Comparison of ENCODE assay signal across 21 mouse cellular contexts in genomic region chr3:57327941-57328340, GRCm38 (mm10). TPM values are rescaled to one million over a fixed set of nuclear protein-coding genes. Genes with fewer than 3 reads are reported as not detected.
DNase-seq lines count a peak whose midpoint lies in the region; ATAC-seq and TF ChIP-seq lines count a peak whose summit lies in the region.
"Had no signal": no experiment of that assay in that cellular context is flagged by ENCODE, and none has a peak within 500 bp of the region (broad histone marks: within the 10 kb centered on the region; RNA-seq: fewer than 3 reads in every experiment).

No protein-coding gene starts in this region.

- ATAC-seq in heart, embryonic 11.5 days (replicated peaks; ENCODE audit: insufficient number of reproducible peaks, low FRiP score, low TSS enrichment) = no peak
- ATAC-seq in liver, embryonic 12.5 days = no peak
- ATAC-seq in megakaryocyte, adult 5-6 weeks (ENCODE audit: poor library complexity, severe bottlenecking) = no peak
- ATAC-seq: forebrain, postnatal 0 days; intestine, embryonic 16.5 days had no signal

- H3K9ac ChIP-seq in heart, adult 2 months (ENCODE audit: low read depth, low read length) = no peak overlapping the region
- H3K9ac ChIP-seq in heart, embryonic 11.5 days (ENCODE audit: low read depth, low read length) = no peak overlapping the region
- H3K9ac ChIP-seq in liver, adult 2 months (ENCODE audit: low read depth, low read length) = no peak overlapping the region
- no peak overlapping the region for H3K9ac ChIP-seq in liver, embryonic 12.5 days
- H3K9ac ChIP-seq: forebrain, postnatal 0 days; hindbrain, embryonic 15.5 days had no signal

- H3K4me1 ChIP-seq in heart, adult 2 months (ENCODE audit: control insufficient read depth, insufficient read depth, low read length) = no peaks in the 10 kb centered on the region
- no peaks in the 10 kb centered on the region for H3K4me1 ChIP-seq in heart, embryonic 11.5 days (ENCODE audit: control insufficient read depth, insufficient read depth, low read length)
- no peaks in the 10 kb centered on the region for H3K4me1 ChIP-seq in liver, adult 2 months (ENCODE audit: control insufficient read depth, insufficient read depth, low read length)
- no peaks in the 10 kb centered on the region for H3K4me1 ChIP-seq in liver, embryonic 12.5 days
- H3K4me1 ChIP-seq: forebrain, embryonic 10.5 days; hindbrain, embryonic 15.5 days had no signal

- TF ChIP-seq POLR2A in heart, adult 2 months (IDR thresholded peaks at IDR 0.05; ENCODE audit: insufficient read depth, low read depth, low read length) = no peak
- no peak for TF ChIP-seq POLR2A in liver, adult 2 months (IDR thresholded peaks at IDR 0.05; ENCODE audit: extremely low read depth, insufficient read depth, low read length)

- no peaks in the 10 kb centered on the region for H3K27me3 ChIP-seq in heart, adult 2 months (ENCODE audit: control insufficient read depth, insufficient read depth, low read length)
- no peaks in the 10 kb centered on the region for H3K27me3 ChIP-seq in heart, embryonic 11.5 days (ENCODE audit: control insufficient read depth, insufficient read depth, low read length)
- no peaks in the 10 kb centered on the region for H3K27me3 ChIP-seq in liver, adult 2 months (ENCODE audit: control insufficient read depth, insufficient read depth, low read length)
- no peaks in the 10 kb centered on the region for H3K27me3 ChIP-seq in liver, embryonic 12.5 days (replicated peaks)
- H3K27me3 ChIP-seq: CH12.LX; hindbrain, embryonic 15.5 days had no signal

- intact Hi-C loops in heart, adult 2 months (cut with DNase I) = no loop called here

- no peaks in the 10 kb centered on the region for H3K36me3 ChIP-seq in heart, adult 2 months (ENCODE audit: control insufficient read depth, insufficient read depth, low read length)
- H3K36me3 ChIP-seq in heart, embryonic 11.5 days (ENCODE audit: control insufficient read depth, insufficient read depth, low read length) = no peaks in the 10 kb centered on the region
- no peaks in the 10 kb centered on the region for H3K36me3 ChIP-seq in liver, adult 2 months (ENCODE audit: control insufficient read depth, insufficient read depth, low read length)
- no peaks in the 10 kb centered on the region for H3K36me3 ChIP-seq in liver, embryonic 12.5 days
- H3K36me3 ChIP-seq: forebrain, embryonic 10.5 days; hindbrain, embryonic 15.5 days had no signal

- no peak for DNase-seq in heart, adult 2 months
- no peak for DNase-seq in liver, adult 2 months (ENCODE audit: extremely low read depth, low read depth, low spot score)
- DNase-seq in lung, postnatal 14 days = peak; percentile 22
- DNase-seq in Muller cell, postnatal 12 days (ENCODE audit: inconsistent ontology term) = no peak
- DNase-seq: adrenal gland, adult 8-10 months; cerebellum, adult 11-12 months; cerebellum, postnatal 36 days; forebrain, postnatal 0 days; heart, postnatal 4 days; kidney, postnatal 14 days; layer of hippocampus, adult 9-11 months; midbrain, embryonic 14.5 days; thymus, postnatal 25 days had no signal

- TF ChIP-seq EP300 in heart, adult 2 months (IDR thresholded peaks at IDR 0.05; ENCODE audit: insufficient read depth, low read depth, low read length) = no peak

- H3K79me2 ChIP-seq in heart, adult 2 months (replicated peaks; ENCODE audit: control insufficient read depth, insufficient read depth, low read length) = no peaks in the 10 kb centered on the region
- no peaks in the 10 kb centered on the region for H3K79me2 ChIP-seq in liver, adult 2 months (ENCODE audit: control insufficient read depth, insufficient read depth, low read length)

- H3K4me2 ChIP-seq in heart, embryonic 11.5 days = no peak overlapping the region
- no peak overlapping the region for H3K4me2 ChIP-seq in liver, embryonic 12.5 days
- H3K4me2 ChIP-seq: hindbrain, embryonic 15.5 days had no signal

- 87% methylated on average over 6 of the region's 6 CpGs for WGBS in heart, adult 2 months
- WGBS in heart, embryonic 11.5 days (ENCODE audit: insufficient replicate concordance) = 79% methylated on average over 3 of the region's 6 CpGs
- WGBS in liver, adult 2 months = 93% methylated on average over 5 of the region's 6 CpGs
- 73% methylated on average over 6 of the region's 6 CpGs for WGBS in liver, embryonic 12.5 days (ENCODE audit: insufficient replicate concordance)

- TF ChIP-seq CTCF in heart, adult 2 months (IDR thresholded peaks at IDR 0.05) = peak; percentile 42
- peak; percentile 8; the same call in 1 of the 2 replicates for TF ChIP-seq CTCF in liver, adult 2 months (IDR thresholded peaks at IDR 0.05; ENCODE audit: low read depth, low read length)

- no peak overlapping the region for H3K27ac ChIP-seq in heart, adult 2 months
- H3K27ac ChIP-seq in heart, embryonic 11.5 days (ENCODE audit: low read depth, low read length) = no peak overlapping the region
- no peak overlapping the region for H3K27ac ChIP-seq in liver, adult 2 months (replicated peaks; ENCODE audit: insufficient read depth, low read depth, low read length)
- no peak overlapping the region for H3K27ac ChIP-seq in liver, embryonic 12.5 days
- H3K27ac ChIP-seq: forebrain, embryonic 10.5 days; hindbrain, embryonic 15.5 days had no signal

- no peaks in the 10 kb centered on the region; the same call in none of the 2 replicates for H3K9me3 ChIP-seq in heart, embryonic 11.5 days (replicated peaks; ENCODE audit: control insufficient read depth, low read length)
- H3K9me3 ChIP-seq in liver, embryonic 12.5 days (replicated peaks) = 0 out of 2 replicates have a peak, but pooled peaks cover 5% of the 10 kb centered on the region
- H3K9me3 ChIP-seq: hindbrain, embryonic 15.5 days had no signal

- H3K4me3 ChIP-seq in heart, adult 2 months = no peak overlapping the region
- no peak overlapping the region for H3K4me3 ChIP-seq in heart, embryonic 11.5 days (ENCODE audit: low read depth, low read length)
- no peak overlapping the region for H3K4me3 ChIP-seq in liver, adult 2 months (ENCODE audit: insufficient read depth, low read depth, low read length)
- H3K4me3 ChIP-seq in liver, embryonic 12.5 days = no peak overlapping the region
- H3K4me3 ChIP-seq: forebrain, embryonic 10.5 days; hindbrain, embryonic 15.5 days had no signal

RNA-seq across cellular contexts. Expression of gene Tm4sf1, which starts 26.2 kb away (rescaled TPM):
- 10 to 100 TPM; 78.5 to 84.6 TPM for total RNA-seq in heart, adult 2 months (2021)
- 148 and 297 TPM in 2 replicates for polyA plus RNA-seq in heart, adult 2 months (2012; rRNA removed)
- 115 TPM in 2 replicates for polyA plus RNA-seq in heart, embryonic 11.5 days (2014; fragmentation: Nextera tagmentation; extraction: Ambion mirVana)
- total RNA-seq in liver, adult 2 months (2014; rRNA removed) = 24.3 and 29.0 TPM in 2 replicates
- 15.9 and 16.3 TPM in 2 replicates for polyA plus RNA-seq in liver, adult 2 months (2012; rRNA removed)
- polyA plus RNA-seq in liver, embryonic 12.5 days (2016; fragmentation: Nextera tagmentation; extraction: Ambion mirVana) = 10.9 and 12.5 TPM in 2 replicates
- not detected in 2 replicates for total RNA-seq in megakaryocyte, adult 5-6 weeks (2015)
- 0.95 TPM in 1 of 2 replicates, not detected in the other for total RNA-seq in megakaryocyte, adult 5-6 weeks (2017)
- total RNA-seq: CH12.LX; megakaryocyte progenitor cell, adult 5-6 weeks had no signal
